Mouse (Mus musculus) ES-E14 (cell line): ENCODE measurements around the gene Sox21. TPM values are rescaled to one million over a fixed set of nuclear protein-coding genes. Genes with fewer than 3 reads are reported as not detected.

Source experiments
- DNase-seq: peaks from one replicate; pipeline ENCODE4 v3.0.0-alpha.2; 2013; ENCODE audit warnings: low read depth, low spot score
- H3K27ac ChIP-seq: 2 replicates; pipeline ENCODE4 v1.5.1; 2012; ENCODE audit warnings: low read depth, mild to moderate bottlenecking, low read length, moderate library complexity, mixed read lengths; ENCODE audit not compliant: poor library complexity, insufficient read depth, severe bottlenecking
- H3K36me3 ChIP-seq: 2 replicates; pipeline ENCODE4 v1.6.1; 2012; ENCODE audit warnings: mild to moderate bottlenecking, low read length, moderate library complexity, mixed read lengths; ENCODE audit not compliant: control insufficient read depth, poor library complexity, insufficient read depth, severe bottlenecking
- H3K4me1 ChIP-seq, 2 experiments: fragments of 150-350 bp in 1 of 2; sonication (generic) in 1 of 2; 2 replicates each; pipeline ENCODE4 v1.6.1; 2012; ENCODE audit warnings: low read length in 2 of 2, mild to moderate bottlenecking in 1 of 2, mixed read lengths in 1 of 2; ENCODE audit not compliant: control insufficient read depth in 2 of 2, insufficient read depth in 2 of 2, poor library complexity in 1 of 2
- H3K4me3 ChIP-seq, 2 experiments: fragments of 150-350 bp in 1 of 2; sonication (generic) in 1 of 2; 2 replicates each; pipeline ENCODE4 v1.5.1; 2012; ENCODE audit warnings: low read length in 2 of 2, low read depth in 1 of 2, mild to moderate bottlenecking in 1 of 2, mixed read lengths in 1 of 2; ENCODE audit not compliant: insufficient read depth in 1 of 2, poor library complexity in 1 of 2, severe bottlenecking in 1 of 2
- H3K9ac ChIP-seq: 2 replicates; pipeline ENCODE4 v1.6.1; 2012; ENCODE audit warnings: low read depth, mild to moderate bottlenecking, low read length, mixed read lengths; ENCODE audit not compliant: poor library complexity, insufficient read depth, severe bottlenecking
- H3K9me3 ChIP-seq: fragments of 150-350 bp; sonication (generic); 2 replicates; pipeline ENCODE4 v1.6.1; 2012; ENCODE audit warnings: low read depth, mild to moderate bottlenecking, low read length; ENCODE audit not compliant: control insufficient read depth, insufficient read depth
- CHD2 ChIP-seq: IDR thresholded peaks from 2 replicates; pipeline ENCODE4 v1.6.1; 2014; ENCODE audit warnings: mild to moderate bottlenecking, low read depth, low read length, inconsistent platforms
- HCFC1 ChIP-seq: IDR thresholded peaks from 2 replicates; pipeline ENCODE4 v1.6.1; 2012; ENCODE audit warnings: low read length, inconsistent platforms, borderline replicate concordance; ENCODE audit not compliant: insufficient read depth
- MAFK ChIP-seq: IDR thresholded peaks from 2 replicates; pipeline ENCODE4 v1.6.1; 2014; ENCODE audit warnings: mild to moderate bottlenecking, low read depth, low read length, inconsistent platforms; ENCODE audit not compliant: insufficient read depth
- ZC3H11A ChIP-seq: IDR thresholded peaks from 2 replicates; pipeline ENCODE4 v1.6.1; 2012; ENCODE audit warnings: low read depth, mild to moderate bottlenecking, inconsistent platforms, low read length, borderline replicate concordance
- ZNF384 ChIP-seq: IDR thresholded peaks from 2 replicates; pipeline ENCODE4 v1.6.1; 2012; ENCODE audit warnings: low read depth, low read length, inconsistent platforms
- in situ Hi-C, 2 experiments: fragments of 600-800 bp; cut with MboI; formaldehyde crosslinking; loops; one replicate each; pipeline ENCODE4 v1.15.1; 2025; ENCODE audit warnings: low sequenced_read_pairs in 2 of 2, inconsistent platforms in 1 of 2; ENCODE audit not compliant: unreplicated experiment in 2 of 2
- total RNA-seq: library from RNA; depleted of rRNA; stranded (reverse); fragments of 300-350 nt; gene quantifications from 2 replicates; pipeline ENCODE4 v1.2.3, GENCODE M21; 2012

Sox21 gene
- total RNA-seq, 1 experiment: 0.94 TPM

- Histone ChIP-seq H3K4me3 (no peak overlapping the region), H3K27ac (no peak overlapping the region), H3K9me3 (no peaks in the 10 kb centered on the region), H3K4me1 (no peaks in the 10 kb centered on the region), H3K9ac (no peak overlapping the region), H3K36me3 (no peaks in the 10 kb centered on the region)
- in situ Hi-C loops: no loop called here
- no peak for DNase-seq
- TF ChIP-seq ZNF384 (no peak), HCFC1 (no peak), CHD2 (no peak), ZC3H11A (no peak), MAFK (no peak)
These were observed 41.1 kb upstream of the Sox21 start for GRCm38 (mm10) chr14:118277704-118278498.

DNA sequence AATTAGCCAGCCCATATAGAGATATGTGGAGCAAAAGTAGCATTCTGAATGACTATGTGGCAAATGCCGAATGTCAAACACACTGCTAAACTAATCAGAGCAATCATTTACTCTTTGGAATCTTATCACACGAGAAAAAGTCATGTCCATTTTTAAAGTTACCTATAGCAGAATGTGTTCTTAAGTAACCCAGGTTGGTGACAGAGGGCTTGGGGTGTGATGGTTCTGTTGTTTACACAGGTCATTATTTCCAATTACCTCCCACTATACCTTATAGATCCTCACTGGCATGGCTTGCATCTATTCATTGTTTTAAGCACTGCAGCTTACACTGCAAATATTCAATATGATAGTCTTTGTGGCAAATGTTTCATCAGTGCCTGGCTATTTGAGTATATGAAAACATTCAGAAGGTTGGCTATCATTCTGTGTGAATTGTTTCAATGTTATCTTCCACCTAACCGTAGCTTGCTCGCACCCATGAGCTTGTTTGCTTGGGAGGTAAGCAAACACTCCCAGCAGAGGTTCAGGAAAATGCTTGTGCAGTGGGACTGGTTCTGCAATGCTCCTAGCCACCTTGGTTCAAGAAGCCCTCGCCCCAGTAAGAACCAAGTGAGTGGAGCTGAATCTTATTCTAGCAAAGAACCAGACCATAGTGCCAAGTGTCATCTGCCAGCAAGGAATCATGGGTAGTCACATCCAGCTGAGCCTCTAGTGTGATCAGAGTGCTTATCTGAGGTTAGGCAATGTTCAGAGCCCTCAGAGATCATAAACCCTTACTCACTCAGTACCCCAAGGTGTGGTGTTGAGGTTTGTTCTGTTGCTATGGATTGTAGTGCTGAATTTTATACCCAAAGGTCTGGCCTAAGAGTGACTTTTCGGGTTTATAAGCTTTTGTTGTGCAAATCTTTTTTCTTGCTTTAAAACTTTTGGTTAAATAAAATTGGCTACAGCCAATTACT lies 36.0 kb upstream of the Sox21 start:
- Histone ChIP-seq H3K36me3 (no peaks in the 10 kb centered on the region), H3K4me1 (no peaks in the 10 kb centered on the region), H3K9me3 (no peaks in the 10 kb centered on the region), H3K27ac (no peak overlapping the region), H3K9ac (no peak overlapping the region), H3K4me3 (no peak overlapping the region)
- DNase-seq: no peak
- in situ Hi-C loops: no loop called here
- TF ChIP-seq MAFK (no peak), CHD2 (no peak), ZNF384 (no peak)

GRCm38 (mm10) chr14:118268849-118269248 lies 32.0 kb upstream of the Sox21 start:
- DNase-seq: no peak
- no peaks in the 10 kb centered on the region for H3K36me3 ChIP-seq
- H3K27ac ChIP-seq: no peak overlapping the region
- no peaks in the 10 kb centered on the region for H3K4me1 ChIP-seq
- no peak for TF ChIP-seq ZNF384
- no peak for TF ChIP-seq HCFC1
- no peak for TF ChIP-seq MAFK
- no peak for TF ChIP-seq CHD2
- no peak for TF ChIP-seq ZC3H11A
- no peak overlapping the region for H3K4me3 ChIP-seq
- H3K9me3 ChIP-seq: no peaks in the 10 kb centered on the region
- in situ Hi-C loops: no loop called here
- H3K9ac ChIP-seq: no peak overlapping the region

DNA sequence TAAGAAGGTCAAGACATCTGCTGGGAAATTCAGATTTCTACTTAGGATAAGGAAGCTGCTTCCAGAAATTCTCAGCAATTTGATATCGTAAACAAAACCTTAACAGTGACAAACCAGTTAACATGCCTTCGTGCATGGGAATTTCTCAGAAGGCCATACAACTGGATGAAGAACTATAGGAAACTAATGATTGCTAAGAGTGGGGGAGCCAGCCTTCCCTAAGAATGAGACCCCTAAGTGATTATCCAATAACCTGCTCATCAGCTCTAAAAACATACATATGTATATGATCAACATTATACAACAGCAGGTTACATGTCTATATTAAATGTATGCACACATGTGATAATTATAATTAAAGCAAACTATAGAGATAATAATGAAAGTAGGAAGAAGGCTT lies 29.8 kb upstream of the Sox21 start, which contains the start of gene Gm9376:
Gene Gm9376 (plus strand): TSS at position 301 of the 400 bp plus-strand sequence.
- no peaks in the 10 kb centered on the region for H3K9me3 ChIP-seq
- TF ChIP-seq ZC3H11A (no peak), MAFK (no peak)
- no peaks in the 10 kb centered on the region for H3K36me3 ChIP-seq
- H3K4me3 ChIP-seq: no peak within 1 kb of the TSS
- no peak for DNase-seq
- H3K27ac ChIP-seq: no peak within 1 kb of the TSS
- in situ Hi-C loops: no loop called here
- H3K4me1 ChIP-seq: no peaks in the 10 kb centered on the region
- H3K9ac ChIP-seq: no peak within 1 kb of the TSS
